Mouse (Mus musculus) limb, embryonic 14.5 days (tissue): ENCODE measurements around the gene Arhgap22. TPM values are rescaled to one million over a fixed set of nuclear protein-coding genes. Genes with fewer than 3 reads are reported as not detected.

ENCODE experiments used
- ATAC-seq: fragments of 200-750 bp; cut with Nextera tagmentation; 2 replicates; pipeline ENCODE4 v1.8.0; 2017; ENCODE audit warnings: low read depth, moderate number of reproducible peaks, moderate TSS enrichment; ENCODE audit not compliant: low FRiP score
- DNase-seq: peaks from one replicate; pipeline ENCODE4 v3.0.0-alpha.2; 2015; ENCODE audit warnings: low spot score
- H3K27ac ChIP-seq: fragments of 300-500 bp; sonication (generic); replicated peaks from 2 replicates; pipeline ENCODE4 v1.5.1; 2014; ENCODE audit warnings: low read depth, mild to moderate bottlenecking, low read length, moderate library complexity, mixed read lengths
- H3K27me3 ChIP-seq: fragments of 300-500 bp; sonication (generic); 2 replicates; pipeline ENCODE4 v1.6.1; 2014; ENCODE audit warnings: low read length, mixed read lengths; ENCODE audit not compliant: control insufficient read depth, insufficient read depth
- H3K36me3 ChIP-seq: fragments of 300-500 bp; sonication (generic); 2 replicates; pipeline ENCODE4 v1.6.1; 2014; ENCODE audit warnings: mild to moderate bottlenecking, low read length, moderate library complexity, mixed read lengths; ENCODE audit not compliant: control insufficient read depth, insufficient read depth
- H3K4me1 ChIP-seq: fragments of 300-500 bp; sonication (generic); 2 replicates; pipeline ENCODE4 v1.6.1; 2014; ENCODE audit warnings: antibody characterized with exemption, low read length, mixed read lengths; ENCODE audit not compliant: control insufficient read depth, insufficient read depth
- H3K4me2 ChIP-seq: fragments of 300-500 bp; sonication (generic); replicated peaks from 2 replicates; pipeline ENCODE4 v1.6.1; 2014; ENCODE audit warnings: low read depth, mild to moderate bottlenecking, low read length, moderate library complexity; ENCODE audit not compliant: severe bottlenecking
- H3K4me3 ChIP-seq: fragments of 300-500 bp; sonication (generic); replicated peaks from 2 replicates; pipeline ENCODE4 v1.5.1; 2014; ENCODE audit warnings: low read length
- H3K9ac ChIP-seq: fragments of 300-500 bp; sonication (generic); 2 replicates; pipeline ENCODE4 v1.6.1; 2014; ENCODE audit warnings: mild to moderate bottlenecking, low read depth, low read length, moderate library complexity; ENCODE audit not compliant: severe bottlenecking
- H3K9me3 ChIP-seq: fragments of 300-500 bp; sonication (generic); 2 replicates; pipeline ENCODE4 v1.6.1; 2016; ENCODE audit warnings: low read length; ENCODE audit not compliant: control insufficient read depth
- POLR2A ChIP-seq: fragments of 200-500 bp; IDR thresholded peaks from 2 replicates; pipeline ENCODE4 v1.8.0; 2012; ENCODE audit warnings: inconsistent platforms, mild to moderate bottlenecking, moderate library complexity, borderline replicate concordance; ENCODE audit not compliant: insufficient read depth, insufficient read length; ENCODE audit errors: extremely low read depth
- WGBS: fragments of 180-500 bp; shearing (Covaris S2); extraction: QIAGEN DNeasy Blood & Tissue Kit; methylation state at CpG from one replicate; pipeline ENCODE4 v1.1.7; 2014; 5-methylcytosine and 5-hydroxymethylcytosine counted together
- polyA plus RNA-seq, 2 experiments: library from polyadenylated mRNA; depleted of rRNA in 1 of 2; stranded (reverse) in 1 of 2; unstranded in 1 of 2; fragments of >200 nt; fragmentation: Nextera tagmentation in 1 of 2; extraction: Ambion mirVana in 1 of 2; gene quantifications; 2 replicates each; pipeline versions ENCODE4 v1.2.1 to v1.2.3; 2012 to 2014

Arhgap22 gene
- polyA plus RNA-seq, 2 experiments, result 4.8 to 5.3 TPM

GRCm38 (mm10) chr14:33366891-33367777 is 153.3 kb downstream of the Arhgap22 start:
- no peak overlapping the region for H3K4me2 ChIP-seq
- 84% methylated on average over 30 of the region's 30 CpGs for WGBS
- H3K9me3 ChIP-seq, result no peaks in the 10 kb centered on the region
- DNase-seq (no peak), ATAC-seq (no peak)
- H3K27me3 ChIP-seq, result no peaks in the 10 kb centered on the region
- no peaks in the 10 kb centered on the region for H3K36me3 ChIP-seq
- H3K4me3 ChIP-seq, result no peak overlapping the region
- peaks cover 6% of the 10 kb centered on the region; the same call in 1 of the 2 replicates for H3K4me1 ChIP-seq
- TF ChIP-seq POLR2A, result no peak
- no peak overlapping the region for H3K27ac ChIP-seq
- H3K9ac ChIP-seq, result no peak overlapping the region

DNA sequence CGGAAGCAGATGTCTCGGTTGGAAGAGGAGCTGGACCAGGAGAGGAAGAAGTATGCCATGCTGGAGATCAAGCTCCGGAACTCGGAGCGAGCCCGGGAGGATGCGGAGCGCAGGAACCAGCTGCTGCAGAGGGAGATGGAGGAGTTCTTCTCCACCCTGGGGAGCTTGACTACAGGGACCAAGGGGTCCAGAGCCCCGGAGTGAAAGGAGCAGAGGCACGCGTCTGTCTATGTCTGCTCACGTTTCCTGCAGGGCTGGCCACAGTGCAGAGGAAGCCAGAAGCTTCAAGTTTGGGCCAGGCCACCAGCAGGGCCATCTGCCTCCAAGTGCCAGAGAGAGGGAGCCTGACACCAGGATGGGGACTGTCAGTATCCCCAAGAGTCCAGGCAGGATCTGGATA is 155.5 kb downstream of the Arhgap22 start:
- no peaks in the 10 kb centered on the region for H3K9me3 ChIP-seq
- DNase-seq (no peak), ATAC-seq (no peak)
- H3K27me3 ChIP-seq, result no peaks in the 10 kb centered on the region
- no peak overlapping the region for H3K27ac ChIP-seq
- no peak overlapping the region for H3K4me2 ChIP-seq
- no peaks in the 10 kb centered on the region for H3K36me3 ChIP-seq
- peaks cover 6% of the 10 kb centered on the region; the same call in 1 of the 2 replicates for H3K4me1 ChIP-seq
- H3K9ac ChIP-seq, result no peak overlapping the region
- WGBS, result 81% methylated on average over 12 of the region's 12 CpGs
- TF ChIP-seq POLR2A, result no peak
- no peak overlapping the region for H3K4me3 ChIP-seq

GRCm38 (mm10) chr14:33370056-33370455 is 156.2 kb downstream of the Arhgap22 start:
- 11% methylated on average over 7 of the region's 7 CpGs for WGBS
- Histone ChIP-seq H3K4me2 (peak overlapping the region; percentile 33), H3K9ac (peak overlapping the region; percentile 38), H3K27ac (no peak overlapping the region), H3K4me3 (no peak overlapping the region), H3K36me3 (no peaks in the 10 kb centered on the region), H3K4me1 (peaks cover 6% of the 10 kb centered on the region; the same call in 1 of the 2 replicates), H3K9me3 (no peaks in the 10 kb centered on the region), H3K27me3 (no peaks in the 10 kb centered on the region)
- TF ChIP-seq POLR2A, result no peak
- DNase-seq (no peak), ATAC-seq (peak; percentile 64; the same call in 1 of the 2 replicates)

GRCm38 (mm10) chr14:33371248-33371647 is 157.4 kb downstream of the Arhgap22 start:
- H3K27ac ChIP-seq, result no peak overlapping the region
- H3K4me1 ChIP-seq, result peaks cover 6% of the 10 kb centered on the region; the same call in 1 of the 2 replicates
- peaks cover 4% of the 10 kb centered on the region; the same call in 1 of the 2 replicates for H3K36me3 ChIP-seq
- no peak overlapping the region for H3K4me2 ChIP-seq
- DNase-seq (peak; percentile 57), ATAC-seq (peak; percentile 62; the same call in 1 of the 2 replicates)
- H3K9me3 ChIP-seq, result no peaks in the 10 kb centered on the region
- H3K27me3 ChIP-seq, result no peaks in the 10 kb centered on the region
- no peak overlapping the region for H3K9ac ChIP-seq
- TF ChIP-seq POLR2A, result no peak
- 9% methylated on average over 3 of the region's 3 CpGs for WGBS
- no peak overlapping the region for H3K4me3 ChIP-seq

- no peaks in the 10 kb centered on the region for H3K9me3 ChIP-seq
- H3K27ac ChIP-seq, result no peak overlapping the region
- no peak for TF ChIP-seq POLR2A
- H3K9ac ChIP-seq, result no peak overlapping the region
- H3K36me3 ChIP-seq, result peaks cover 10% of the 10 kb centered on the region
- H3K27me3 ChIP-seq, result no peaks in the 10 kb centered on the region
- peaks cover 6% of the 10 kb centered on the region; the same call in 1 of the 2 replicates for H3K4me1 ChIP-seq
- DNase-seq (no peak), ATAC-seq (no peak)
- WGBS, result 36% methylated on average over 1 of the region's 1 CpGs
- no peak overlapping the region for H3K4me2 ChIP-seq
- H3K4me3 ChIP-seq, result no peak overlapping the region
Measured at GRCm38 (mm10) chr14:33373271-33373670, 159.4 kb downstream of the Arhgap22 start.
